Mouse (Mus musculus): ENCODE measurements around the gene Tenm2. TPM values are rescaled to one million over a fixed set of nuclear protein-coding genes. Genes with fewer than 3 reads are reported as not detected.

The Tenm2 gene
- total and polyA plus RNA-seq, 3 experiments = not detected

- H3K79me2 ChIP-seq (ENCODE audit: control insufficient read depth, insufficient read depth, low read length, poor library complexity) = no peaks in the 10 kb centered on the region
- no peaks in the 10 kb centered on the region for H3K27me3 ChIP-seq (ENCODE audit: control insufficient read depth in 1 of 2, insufficient read depth in 2 of 2, low read length in 2 of 2)
- no peak overlapping the region for H3K4me3 ChIP-seq (ENCODE audit: control insufficient read depth in 1 of 2, insufficient read depth in 1 of 2, low read depth in 2 of 2, low read length in 2 of 2)
- TF ChIP-seq USF1 (IDR thresholded peaks at IDR 0.05; ENCODE audit: low read depth, low read length) (no peak), MXI1 (IDR thresholded peaks at IDR 0.05; ENCODE audit: low read depth, low read length) (no peak), KAT2A (conservative IDR thresholded peaks at IDR 0.05; ENCODE audit: low read depth, low read length) (no peak), RAD21 (IDR thresholded peaks at IDR 0.05; ENCODE audit: low read depth, low read length) (no peak), HCFC1 (IDR thresholded peaks at IDR 0.05; ENCODE audit: low read depth, low read length) (no peak), ZMIZ1 (IDR thresholded peaks at IDR 0.05; ENCODE audit: low read depth, low read length) (no peak), E2F4 (IDR thresholded peaks at IDR 0.05; ENCODE audit: borderline replicate concordance, low read depth, low read length) (no peak), GATA1 (IDR thresholded peaks at IDR 0.05; ENCODE audit: low read depth, low read length) (no peak), CTCF (IDR thresholded peaks at IDR 0.05 in 2 of 3, conservative IDR thresholded peaks at IDR 0.05 in 1 of 3; ENCODE audit: control insufficient read depth in 1 of 3, insufficient read depth in 1 of 3, low read depth in 2 of 3, low read length in 3 of 3, poor library complexity in 1 of 3, severe bottlenecking in 1 of 3) (no peak)
- no peaks in the 10 kb centered on the region for H3K9me3 ChIP-seq (replicated peaks; ENCODE audit: insufficient read depth, low read length)
- DNase-seq (ENCODE audit: low read depth, low spot score) = no peak
- H3K36me3 ChIP-seq (ENCODE audit: control insufficient read depth in 1 of 2, insufficient read depth in 2 of 2, low read length in 2 of 2) = no peaks in the 10 kb centered on the region
- H3K4me1 ChIP-seq (ENCODE audit: control insufficient read depth in 1 of 2, insufficient read depth in 2 of 2, low read length in 2 of 2) = no peaks in the 10 kb centered on the region
- no peak overlapping the region for H3K27ac ChIP-seq (ENCODE audit: control insufficient read depth, low read depth, low read length)
- no peak overlapping the region for H3K9ac ChIP-seq (ENCODE audit: control insufficient read depth, low read depth, low read length, poor library complexity, severe bottlenecking)
Measured at GRCm38 (mm10) chr11:36364441-36364840, 871.3 kb downstream of the Tenm2 start.

- TF ChIP-seq HCFC1 (IDR thresholded peaks at IDR 0.05; ENCODE audit: low read depth, low read length) = no peak
- TF ChIP-seq ZNF384 (IDR thresholded peaks at IDR 0.05; ENCODE audit: low read depth, low read length) = no peak
- no peak for TF ChIP-seq RAD21 (IDR thresholded peaks at IDR 0.05; ENCODE audit: low read depth, low read length)
- no peak for TF ChIP-seq UBTF (IDR thresholded peaks at IDR 0.05; ENCODE audit: borderline replicate concordance, insufficient read depth, low read depth, low read length)
- TF ChIP-seq CHD2 (IDR thresholded peaks at IDR 0.05; ENCODE audit: low read length) = no peak
- TF ChIP-seq ZKSCAN1 (IDR thresholded peaks at IDR 0.05; ENCODE audit: low read depth, low read length) = no peak
- no peak for TF ChIP-seq JUND (IDR thresholded peaks at IDR 0.05; ENCODE audit: low read depth, low read length)
- no peak for TF ChIP-seq RCOR1 (IDR thresholded peaks at IDR 0.05; ENCODE audit: low read depth, low read length)
- no peak for TF ChIP-seq NELFE (IDR thresholded peaks at IDR 0.05; ENCODE audit: low read depth, low read length)
- TF ChIP-seq MAFK (IDR thresholded peaks at IDR 0.05; ENCODE audit: borderline replicate concordance, low read depth, low read length) = no peak
- no peak for TF ChIP-seq TCF12 (IDR thresholded peaks at IDR 0.05; ENCODE audit: low read depth, low read length)
- TF ChIP-seq CTCF (IDR thresholded peaks at IDR 0.05 in 2 of 3, conservative IDR thresholded peaks at IDR 0.05 in 1 of 3; ENCODE audit: control insufficient read depth in 1 of 3, insufficient read depth in 1 of 3, low read depth in 2 of 3, low read length in 3 of 3, poor library complexity in 1 of 3, severe bottlenecking in 1 of 3) = no peak
- TF ChIP-seq MYC (IDR thresholded peaks at IDR 0.05; ENCODE audit: low read depth, low read length) = no peak
- TF ChIP-seq ZC3H11A (IDR thresholded peaks at IDR 0.05; ENCODE audit: low read depth, low read length) = no peak
- H3K27me3 ChIP-seq (ENCODE audit: control insufficient read depth in 1 of 2, insufficient read depth in 2 of 2, low read length in 2 of 2) = no peaks in the 10 kb centered on the region
- H3K9me3 ChIP-seq (replicated peaks; ENCODE audit: insufficient read depth, low read length) = no peaks in the 10 kb centered on the region
- no peaks in the 10 kb centered on the region for H3K79me2 ChIP-seq (ENCODE audit: control insufficient read depth, insufficient read depth, low read length, poor library complexity)
- H3K4me1 ChIP-seq (ENCODE audit: control insufficient read depth in 1 of 2, insufficient read depth in 2 of 2, low read length in 2 of 2) = no peaks in the 10 kb centered on the region
- no peak overlapping the region for H3K4me3 ChIP-seq (ENCODE audit: control insufficient read depth in 1 of 2, insufficient read depth in 1 of 2, low read depth in 2 of 2, low read length in 2 of 2)
- H3K27ac ChIP-seq (ENCODE audit: control insufficient read depth, low read depth, low read length) = no peak overlapping the region
- DNase-seq (ENCODE audit: low read depth, low spot score) = no peak
- no peaks in the 10 kb centered on the region for H3K36me3 ChIP-seq (ENCODE audit: control insufficient read depth in 1 of 2, insufficient read depth in 2 of 2, low read length in 2 of 2)
- no peak overlapping the region for H3K9ac ChIP-seq (ENCODE audit: control insufficient read depth, low read depth, low read length, poor library complexity, severe bottlenecking)
Measured at GRCm38 (mm10) chr11:36362514-36362913, 873.2 kb downstream of the Tenm2 start.

All from MEL (cell line).